Mouse (Mus musculus) myocyte (in vitro differentiated cells): ENCODE measurements at regions not wholly inside any gene's neighbourhood (a gene's known extent, or its start where the extent isn't known, plus 50 kb on each side); places are given as distances from the start of the nearest gene placed in this dataset.

Source experiments
- MAX ChIP-seq: IDR thresholded peaks from one replicate; pipeline ENCODE4 v1.6.1; 2011; ENCODE audit warnings: low read depth, mild to moderate bottlenecking, control low read depth
- MYOG ChIP-seq, 3 experiments: IDR thresholded peaks; one replicate each; pipeline ENCODE4 v1.6.1; 2011; ENCODE audit warnings: control low read depth in 2 of 3, low read depth in 2 of 3, mild to moderate bottlenecking in 2 of 3; ENCODE audit not compliant: insufficient read length in 2 of 3, control insufficient read depth in 1 of 3, insufficient read depth in 1 of 3
- POLR2A ChIP-seq: IDR thresholded peaks from one replicate; pipeline ENCODE4 v1.6.1; 2011; ENCODE audit warnings: low read depth, mild to moderate bottlenecking, control low read depth, moderate library complexity; ENCODE audit not compliant: insufficient read length

- TF ChIP-seq MAX (no peak), POLR2A (no peak), MYOG (IDR thresholded peaks at IDR 0.05; ENCODE audit: control insufficient read depth in 1 of 3, insufficient read depth in 1 of 3, insufficient read length in 2 of 3, low read depth in 2 of 3) (no peak)
These were observed 372.9 kb downstream of the Tbc1d22a start for GRCm38 (mm10) chr15:86587209-86587608.
